Mouse (Mus musculus): ENCODE measurements around the gene Slc29a2.

DNA sequence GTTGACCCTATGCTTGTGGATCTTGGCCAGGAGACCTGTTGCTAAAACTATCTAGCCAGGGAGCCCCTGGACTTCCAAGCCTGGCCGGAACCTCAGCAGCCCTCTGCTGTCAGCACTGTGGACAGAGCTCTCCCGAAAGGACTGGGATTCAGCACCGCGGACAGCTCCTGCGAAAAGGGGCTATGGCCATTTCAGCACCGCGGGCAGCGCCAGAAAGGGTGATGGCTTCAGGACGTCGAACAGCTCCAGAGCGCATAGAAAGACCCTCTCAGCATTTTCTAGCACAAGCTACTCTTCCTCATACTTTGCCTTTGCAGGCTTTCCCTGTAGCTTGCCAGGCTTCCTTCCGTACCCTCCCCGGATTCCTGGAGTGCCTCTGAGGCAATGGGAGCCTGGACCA lies 34.6 kb upstream of the Slc29a2 start:
- TF ChIP-seq CTCF (IDR thresholded peaks at IDR 0.05; ENCODE audit: borderline replicate concordance, insufficient read depth, low read length) (peak; percentile 54; the same call in 1 of the 2 replicates), POLR2A (IDR thresholded peaks at IDR 0.05; ENCODE audit: low read depth, low read length) (no peak)
